ENCODE assay signal across 16 mouse cellular contexts in the genomic region with DNA sequence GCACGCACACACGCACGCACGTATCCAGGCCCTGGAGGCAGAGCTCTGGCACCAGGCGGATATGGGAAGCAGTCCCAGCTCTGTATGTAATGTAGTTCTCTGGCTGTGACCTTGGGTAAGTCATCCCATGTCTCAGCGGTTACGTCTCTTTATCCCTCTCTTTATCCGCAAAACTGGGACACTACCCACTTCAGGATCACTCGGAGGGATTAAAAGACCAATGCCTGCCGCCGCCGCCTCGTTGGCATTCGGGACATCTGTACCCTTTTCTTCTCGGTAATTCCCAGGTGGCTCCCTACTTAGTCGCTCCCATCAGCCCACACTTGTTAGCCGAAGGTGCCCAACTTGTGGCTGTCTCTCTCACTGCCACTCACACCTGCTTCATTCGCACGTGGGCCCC. TPM values are rescaled to one million over a fixed set of nuclear protein-coding genes. Genes with fewer than 3 reads are reported as not detected.
A peak's percentile ranks its signal among the peaks of the same experiment; 100 is the strongest.
DNase-seq lines count a peak whose midpoint lies in the region; ATAC-seq lines count a peak whose summit lies in the region.
"Had no signal": no experiment of that assay in that cellular context is flagged by ENCODE, and none has a peak within 500 bp of the region (broad histone marks: within the 10 kb centered on the region; RNA-seq: fewer than 3 reads in every experiment).

No protein-coding gene starts in this region.

- no peak overlapping the region for H3K4me2 ChIP-seq in midbrain, embryonic 15.5 days
- no peak overlapping the region for H3K4me2 ChIP-seq in intestine, embryonic 15.5 days (replicated peaks)
- no peak overlapping the region for H3K4me2 ChIP-seq in stomach, embryonic 15.5 days
- H3K4me2 ChIP-seq: liver, embryonic 15.5 days had no signal

- H3K9me3 ChIP-seq in heart, embryonic 10.5 days, result no peaks in the 10 kb centered on the region
- H3K9me3 ChIP-seq in midbrain, embryonic 10.5 days (replicated peaks), result no peaks in the 10 kb centered on the region
- H3K9me3 ChIP-seq in midbrain, embryonic 15.5 days, result no peaks in the 10 kb centered on the region
- H3K9me3 ChIP-seq in intestine, embryonic 15.5 days, result no peaks in the 10 kb centered on the region
- H3K9me3 ChIP-seq in stomach, embryonic 15.5 days, result no peaks in the 10 kb centered on the region
- H3K9me3 ChIP-seq: liver, embryonic 15.5 days; megakaryocyte, embryonic 14.5 days had no signal

- peak overlapping the region; percentile 85 for H3K27ac ChIP-seq in heart, embryonic 10.5 days
- H3K27ac ChIP-seq in midbrain, embryonic 10.5 days (replicated peaks), result peak overlapping the region; percentile 89
- H3K27ac ChIP-seq in midbrain, embryonic 15.5 days, result no peak overlapping the region
- H3K27ac ChIP-seq in intestine, embryonic 15.5 days, result peak overlapping the region; percentile 40; the same call in 1 of the 2 replicates
- H3K27ac ChIP-seq in stomach, embryonic 15.5 days, result peak overlapping the region; percentile 61

- H3K27me3 ChIP-seq in heart, embryonic 10.5 days (ENCODE audit: insufficient read depth, poor library complexity, severe bottlenecking), result no peaks in the 10 kb centered on the region
- no peaks in the 10 kb centered on the region for H3K27me3 ChIP-seq in midbrain, embryonic 10.5 days (ENCODE audit: low read depth, poor library complexity, severe bottlenecking)
- no peaks in the 10 kb centered on the region for H3K27me3 ChIP-seq in midbrain, embryonic 15.5 days (replicated peaks)
- no peaks in the 10 kb centered on the region for H3K27me3 ChIP-seq in intestine, embryonic 15.5 days (replicated peaks)
- H3K27me3 ChIP-seq in stomach, embryonic 15.5 days (replicated peaks), result no peaks in the 10 kb centered on the region
- H3K27me3 ChIP-seq: liver, embryonic 15.5 days; megakaryocyte, embryonic 14.5 days had no signal

- H3K4me1 ChIP-seq in heart, embryonic 10.5 days, result peaks cover 49% of the 10 kb centered on the region
- peaks cover 80% of the 10 kb centered on the region for H3K4me1 ChIP-seq in midbrain, embryonic 10.5 days
- H3K4me1 ChIP-seq in midbrain, embryonic 15.5 days, result peaks cover 28% of the 10 kb centered on the region
- H3K4me1 ChIP-seq in intestine, embryonic 15.5 days (replicated peaks), result peaks cover 41% of the 10 kb centered on the region
- H3K4me1 ChIP-seq in stomach, embryonic 15.5 days, result peaks cover 43% of the 10 kb centered on the region

- DNase-seq in heart, embryonic 10.5 days (ENCODE audit: low spot score), result no peak
- DNase-seq in heart, postnatal 4 days, result no peak
- no peak for DNase-seq in midbrain, embryonic 10.5 days (ENCODE audit: low spot score)
- DNase-seq in gastrocnemius, postnatal 14 days, result no peak
- DNase-seq: adrenal gland, postnatal 36 days; kidney, adult 18-20 months; kidney, postnatal 36 days; thymus, postnatal 25 days had no signal

- no peak overlapping the region for H3K4me3 ChIP-seq in heart, embryonic 10.5 days
- H3K4me3 ChIP-seq in midbrain, embryonic 10.5 days, result no peak overlapping the region
- no peak overlapping the region for H3K4me3 ChIP-seq in midbrain, embryonic 15.5 days
- H3K4me3 ChIP-seq in intestine, embryonic 15.5 days (replicated peaks), result no peak overlapping the region
- no peak overlapping the region for H3K4me3 ChIP-seq in stomach, embryonic 15.5 days (replicated peaks)
- H3K4me3 ChIP-seq: liver, embryonic 15.5 days; megakaryocyte, embryonic 14.5 days had no signal

- peaks cover 56% of the 10 kb centered on the region for H3K36me3 ChIP-seq in heart, embryonic 10.5 days
- peaks cover 72% of the 10 kb centered on the region for H3K36me3 ChIP-seq in midbrain, embryonic 10.5 days
- H3K36me3 ChIP-seq in midbrain, embryonic 15.5 days (replicated peaks), result no peaks in the 10 kb centered on the region
- H3K36me3 ChIP-seq in intestine, embryonic 15.5 days, result peaks cover 3% of the 10 kb centered on the region; the same call in 1 of the 2 replicates
- H3K36me3 ChIP-seq in stomach, embryonic 15.5 days, result peaks cover 8% of the 10 kb centered on the region

- H3K9ac ChIP-seq in midbrain, embryonic 15.5 days, result no peak overlapping the region
- no peak overlapping the region for H3K9ac ChIP-seq in intestine, embryonic 15.5 days
- no peak overlapping the region for H3K9ac ChIP-seq in stomach, embryonic 15.5 days
- H3K9ac ChIP-seq: liver, embryonic 15.5 days had no signal

- 61% methylated on average over 19 of the region's 19 CpGs for WGBS in heart, embryonic 10.5 days
- WGBS in midbrain, embryonic 10.5 days, result 35% methylated on average over 19 of the region's 19 CpGs
- WGBS in midbrain, embryonic 15.5 days, result 23% methylated on average over 19 of the region's 19 CpGs
- WGBS in intestine, embryonic 15.5 days, result 63% methylated on average over 19 of the region's 19 CpGs
- WGBS in stomach, embryonic 15.5 days, result 64% methylated on average over 19 of the region's 19 CpGs

- intact Hi-C loops in gastrocnemius, postnatal 14 days (cut with DNase I; ENCODE audit: low total_unique reads), result no loop called here

- ATAC-seq in midbrain, embryonic 15.5 days (replicated peaks), result no peak; the same call in 1 of the 2 replicates
- ATAC-seq in intestine, embryonic 15.5 days, result no peak
- ATAC-seq in stomach, embryonic 15.5 days (ENCODE audit: insufficient read depth, low FRiP score, low read depth), result no peak
- ATAC-seq in megakaryocyte, adult 5-6 weeks (ENCODE audit: poor library complexity, severe bottlenecking), result no peak

RNA-seq across cellular contexts. Expression of a gene that starts 35.2 kb away (rescaled TPM):
- 12.4 and 27.3 TPM in 2 replicates for polyA plus RNA-seq in heart, embryonic 10.5 days (2016; fragmentation: Nextera tagmentation; extraction: Ambion mirVana)
- total RNA-seq in heart, postnatal 4 days (2021), result 10 to 100 TPM; 18.1 to 19.6 TPM
- polyA plus RNA-seq in midbrain, embryonic 10.5 days (2016; fragmentation: Nextera tagmentation; extraction: Ambion mirVana), result 21.8 and 25.5 TPM in 2 replicates
- 43.3 and 46.6 TPM in 2 replicates for polyA plus RNA-seq in midbrain, embryonic 15.5 days (2015; fragmentation: Nextera tagmentation; extraction: Ambion mirVana)
- polyA plus RNA-seq in intestine, embryonic 15.5 days (2015; fragmentation: Nextera tagmentation; extraction: Ambion mirVana), result 22.3 and 24.9 TPM in 2 replicates
- polyA plus RNA-seq in stomach, embryonic 15.5 days (2015; fragmentation: Nextera tagmentation; extraction: Ambion mirVana), result 25.0 and 30.9 TPM in 2 replicates
- 1 to 10 TPM; 7.5 to 9.2 TPM for total RNA-seq in gastrocnemius, postnatal 14 days (2021)
- 7.1 and 8.8 TPM in 2 replicates for total RNA-seq in megakaryocyte, adult 5-6 weeks (2015)
- total RNA-seq in megakaryocyte, adult 5-6 weeks (2017), result 1.1 and 2.2 TPM in 2 replicates

RNA-seq across cellular contexts. Expression of a gene that starts 54.8 kb away (rescaled TPM):
- 15.3 and 17.7 TPM in 2 replicates for polyA plus RNA-seq in heart, embryonic 10.5 days (2016; fragmentation: Nextera tagmentation; extraction: Ambion mirVana)
- total RNA-seq in heart, postnatal 4 days (2021), result 10 to 100 TPM; 16.4 to 20.2 TPM
- polyA plus RNA-seq in midbrain, embryonic 10.5 days (2016; fragmentation: Nextera tagmentation; extraction: Ambion mirVana), result 10.6 and 12.9 TPM in 2 replicates
- polyA plus RNA-seq in midbrain, embryonic 15.5 days (2015; fragmentation: Nextera tagmentation; extraction: Ambion mirVana), result 2.7 and 3.6 TPM in 2 replicates
- polyA plus RNA-seq in intestine, embryonic 15.5 days (2015; fragmentation: Nextera tagmentation; extraction: Ambion mirVana), result 8.3 and 9.5 TPM in 2 replicates
- polyA plus RNA-seq in stomach, embryonic 15.5 days (2015; fragmentation: Nextera tagmentation; extraction: Ambion mirVana), result 10.3 and 11.2 TPM in 2 replicates
- total RNA-seq in gastrocnemius, postnatal 14 days (2021), result 1 to 10 TPM; 2.4 to 3.5 TPM
- not detected in 2 replicates for total RNA-seq in megakaryocyte, adult 5-6 weeks (2015)
- total RNA-seq in megakaryocyte, adult 5-6 weeks (2017), result not detected in 2 replicates
- total RNA-seq: MEL; neutrophil, adult 5-6 weeks had no signal
